Mouse (Mus musculus) ES-E14 (cell line): ENCODE measurements at regions not wholly inside any gene's neighbourhood (a gene's known extent, or its start where the extent isn't known, plus 50 kb on each side); places are given as distances from the start of the nearest gene placed in this dataset.

Source experiments
- DNase-seq: peaks from one replicate; pipeline ENCODE4 v3.0.0-alpha.2; 2013; ENCODE audit warnings: low read depth, low spot score
- H3K27ac ChIP-seq: 2 replicates; pipeline ENCODE4 v1.5.1; 2012; ENCODE audit warnings: low read depth, mild to moderate bottlenecking, low read length, moderate library complexity, mixed read lengths; ENCODE audit not compliant: poor library complexity, insufficient read depth, severe bottlenecking
- H3K36me3 ChIP-seq: 2 replicates; pipeline ENCODE4 v1.6.1; 2012; ENCODE audit warnings: mild to moderate bottlenecking, low read length, moderate library complexity, mixed read lengths; ENCODE audit not compliant: control insufficient read depth, poor library complexity, insufficient read depth, severe bottlenecking
- H3K4me1 ChIP-seq, 2 experiments: fragments of 150-350 bp in 1 of 2; sonication (generic) in 1 of 2; 2 replicates each; pipeline ENCODE4 v1.6.1; 2012; ENCODE audit warnings: low read length in 2 of 2, mild to moderate bottlenecking in 1 of 2, mixed read lengths in 1 of 2; ENCODE audit not compliant: control insufficient read depth in 2 of 2, insufficient read depth in 2 of 2, poor library complexity in 1 of 2
- H3K4me3 ChIP-seq, 2 experiments: fragments of 150-350 bp in 1 of 2; sonication (generic) in 1 of 2; 2 replicates each; pipeline ENCODE4 v1.5.1; 2012; ENCODE audit warnings: low read length in 2 of 2, low read depth in 1 of 2, mild to moderate bottlenecking in 1 of 2, mixed read lengths in 1 of 2; ENCODE audit not compliant: insufficient read depth in 1 of 2, poor library complexity in 1 of 2, severe bottlenecking in 1 of 2
- H3K9ac ChIP-seq: 2 replicates; pipeline ENCODE4 v1.6.1; 2012; ENCODE audit warnings: low read depth, mild to moderate bottlenecking, low read length, mixed read lengths; ENCODE audit not compliant: poor library complexity, insufficient read depth, severe bottlenecking
- H3K9me3 ChIP-seq: fragments of 150-350 bp; sonication (generic); 2 replicates; pipeline ENCODE4 v1.6.1; 2012; ENCODE audit warnings: low read depth, mild to moderate bottlenecking, low read length; ENCODE audit not compliant: control insufficient read depth, insufficient read depth
- CHD2 ChIP-seq: IDR thresholded peaks from 2 replicates; pipeline ENCODE4 v1.6.1; 2014; ENCODE audit warnings: mild to moderate bottlenecking, low read depth, low read length, inconsistent platforms
- HCFC1 ChIP-seq: IDR thresholded peaks from 2 replicates; pipeline ENCODE4 v1.6.1; 2012; ENCODE audit warnings: low read length, inconsistent platforms, borderline replicate concordance; ENCODE audit not compliant: insufficient read depth
- MAFK ChIP-seq: IDR thresholded peaks from 2 replicates; pipeline ENCODE4 v1.6.1; 2014; ENCODE audit warnings: mild to moderate bottlenecking, low read depth, low read length, inconsistent platforms; ENCODE audit not compliant: insufficient read depth
- ZC3H11A ChIP-seq: IDR thresholded peaks from 2 replicates; pipeline ENCODE4 v1.6.1; 2012; ENCODE audit warnings: low read depth, mild to moderate bottlenecking, inconsistent platforms, low read length, borderline replicate concordance
- ZNF384 ChIP-seq: IDR thresholded peaks from 2 replicates; pipeline ENCODE4 v1.6.1; 2012; ENCODE audit warnings: low read depth, low read length, inconsistent platforms
- in situ Hi-C, 2 experiments: fragments of 600-800 bp; cut with MboI; formaldehyde crosslinking; loops; one replicate each; pipeline ENCODE4 v1.15.1; 2025; ENCODE audit warnings: low sequenced_read_pairs in 2 of 2, inconsistent platforms in 1 of 2; ENCODE audit not compliant: unreplicated experiment in 2 of 2

DNA sequence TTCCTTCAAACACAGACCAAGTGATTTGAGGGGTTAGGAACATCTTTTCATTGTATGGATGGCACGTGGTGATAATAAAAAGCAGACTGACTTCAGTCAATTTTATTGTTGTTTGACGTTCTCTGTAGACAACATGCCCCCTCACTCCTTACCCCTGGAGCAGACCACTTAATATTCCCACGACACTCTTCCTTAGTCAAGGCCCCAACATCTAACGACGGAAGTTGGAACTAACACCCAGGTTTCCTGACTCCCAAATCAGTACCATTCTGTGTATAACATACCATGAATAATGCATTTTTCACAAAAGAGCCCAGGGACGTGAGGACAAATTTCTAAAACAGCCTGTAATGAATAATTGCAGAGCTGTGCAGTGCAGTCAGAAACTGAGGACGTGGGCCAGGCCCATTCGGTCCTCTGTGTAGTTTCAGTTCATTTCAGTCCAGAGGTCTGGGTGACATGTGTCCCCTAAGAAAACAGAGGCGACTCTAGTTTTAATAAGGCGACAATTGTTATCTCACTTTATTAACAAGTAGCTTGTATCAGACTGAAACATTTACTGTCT is 160.8 kb upstream of the Npvf start:
- no peaks in the 10 kb centered on the region for H3K4me1 ChIP-seq
- no peaks in the 10 kb centered on the region for H3K9me3 ChIP-seq
- no peak for DNase-seq
- H3K9ac ChIP-seq, result no peak overlapping the region
- H3K4me3 ChIP-seq, result no peak overlapping the region
- in situ Hi-C loops, result loop anchor here (5.0 to 25.0 kb wide), 4 partner anchors 122 to 347 kb away; no protein-coding TSS in a partner anchor
- no peak overlapping the region for H3K27ac ChIP-seq
- TF ChIP-seq HCFC1, result no peak
- no peak for TF ChIP-seq ZNF384
- no peak for TF ChIP-seq CHD2
- TF ChIP-seq ZC3H11A, result no peak
- no peak for TF ChIP-seq MAFK
- no peaks in the 10 kb centered on the region for H3K36me3 ChIP-seq

DNA sequence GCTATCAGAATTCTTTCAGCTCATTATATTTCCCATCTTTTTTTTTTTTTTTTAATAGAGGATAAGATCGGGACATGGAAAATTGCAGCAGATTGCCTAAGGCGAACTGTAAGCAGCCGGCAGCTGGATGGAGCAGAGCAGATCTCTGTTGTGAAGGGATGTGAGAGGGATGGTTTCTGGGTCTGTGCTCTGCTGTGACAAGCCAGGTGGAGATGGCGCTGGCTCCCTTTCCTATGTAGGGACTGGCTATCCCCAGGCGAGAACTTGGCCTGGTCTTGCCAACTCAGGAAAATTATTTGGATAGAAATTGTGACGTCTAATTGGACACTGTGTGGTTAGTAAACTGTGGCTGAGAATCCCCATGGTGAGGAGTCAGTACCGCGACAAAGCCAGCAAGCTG is 161.3 kb upstream of the Npvf start:
- in situ Hi-C loops, result loop anchor here in 1 of 2 experiments (25.0 kb wide), 1 partner anchor 347 kb away; no protein-coding TSS in a partner anchor
- no peaks in the 10 kb centered on the region for H3K36me3 ChIP-seq
- TF ChIP-seq ZC3H11A, result no peak
- no peak for TF ChIP-seq ZNF384
- TF ChIP-seq CHD2, result no peak
- no peak for TF ChIP-seq HCFC1
- TF ChIP-seq MAFK, result no peak
- no peak for DNase-seq
- no peak overlapping the region for H3K4me3 ChIP-seq
- no peak overlapping the region for H3K27ac ChIP-seq
- H3K4me1 ChIP-seq, result no peaks in the 10 kb centered on the region
- no peak overlapping the region for H3K9ac ChIP-seq
- H3K9me3 ChIP-seq, result no peaks in the 10 kb centered on the region

DNA sequence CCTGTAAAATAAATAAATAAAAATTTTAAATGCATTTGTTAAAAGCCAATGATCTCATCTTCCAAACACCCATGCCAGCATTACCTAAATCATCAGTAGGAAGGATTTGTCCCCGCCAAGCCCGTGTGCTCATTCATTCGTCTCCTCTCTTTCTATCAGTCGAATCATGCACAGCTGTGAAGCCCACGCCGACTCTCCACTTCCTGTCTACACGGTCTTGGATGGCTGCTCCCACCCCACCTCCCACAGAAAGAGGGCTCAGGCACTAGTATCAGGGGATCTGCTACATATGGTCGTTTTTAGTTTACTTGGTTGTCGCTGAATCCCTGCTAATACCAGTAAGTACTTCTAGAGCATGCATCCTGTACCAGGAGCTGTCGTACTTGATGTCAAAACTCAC is 163.2 kb upstream of the Npvf start:
- DNase-seq, result no peak
- Histone ChIP-seq H3K9me3 (no peaks in the 10 kb centered on the region), H3K4me3 (no peak overlapping the region), H3K4me1 (no peaks in the 10 kb centered on the region), H3K36me3 (no peaks in the 10 kb centered on the region), H3K9ac (no peak overlapping the region), H3K27ac (no peak overlapping the region)
- in situ Hi-C loops, result loop anchor here in 1 of 2 experiments (25.0 kb wide), 1 partner anchor 345 kb away; no protein-coding TSS in a partner anchor
- no peak for TF ChIP-seq MAFK
- no peak for TF ChIP-seq CHD2
- no peak for TF ChIP-seq ZC3H11A

DNA sequence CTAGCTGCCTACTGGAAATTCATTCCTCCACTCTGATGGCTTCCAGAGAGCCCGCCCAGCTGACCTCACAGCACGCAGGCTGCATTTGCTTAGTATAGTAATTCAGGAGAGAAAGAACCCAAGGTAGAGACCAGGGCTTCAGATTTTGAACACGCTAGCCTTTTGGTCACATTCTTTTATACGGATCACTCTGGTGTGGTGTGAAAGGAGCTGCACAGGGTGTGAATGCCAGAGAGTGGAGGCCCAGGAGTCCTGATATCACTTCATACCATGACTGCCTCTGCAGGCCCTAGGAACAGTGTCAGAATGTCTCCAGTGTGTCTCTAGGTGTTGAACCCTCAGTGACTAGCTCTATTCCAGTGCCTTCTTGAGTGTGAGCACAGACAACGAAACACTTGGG is 164.2 kb upstream of the Npvf start:
- Histone ChIP-seq H3K4me1 (peaks cover 0 to 4% of the 10 kb centered on the region in 2 experiments; a peak in 1 of 4 replicates), H3K4me3 (no peak overlapping the region), H3K36me3 (no peaks in the 10 kb centered on the region), H3K27ac (no peak overlapping the region), H3K9me3 (no peaks in the 10 kb centered on the region), H3K9ac (no peak overlapping the region)
- no peak for DNase-seq
- in situ Hi-C loops, result loop anchor here in 1 of 2 experiments (25.0 kb wide), 1 partner anchor 344 kb away; no protein-coding TSS in a partner anchor
- TF ChIP-seq ZC3H11A, result no peak
- no peak for TF ChIP-seq MAFK
- no peak for TF ChIP-seq ZNF384
- no peak for TF ChIP-seq HCFC1
- TF ChIP-seq CHD2, result no peak
